Mouse (Mus musculus) kidney, adult 2 months (tissue): ENCODE measurements around the gene Rptor. TPM values are rescaled to one million over a fixed set of nuclear protein-coding genes. Genes with fewer than 3 reads are reported as not detected.

Source experiments
- DNase-seq: peaks from one replicate; pipeline ENCODE4 v3.0.0; 2021
- H3K27ac ChIP-seq: fragments of 200-500 bp; 2 replicates; pipeline ENCODE4 v1.5.1; 2012; ENCODE audit warnings: low read depth, low read length, control low read depth, inconsistent platforms; ENCODE audit not compliant: insufficient read depth
- H3K27me3 ChIP-seq: fragments of 200-500 bp; replicated peaks from 2 replicates; pipeline ENCODE4 v1.6.1; 2012; ENCODE audit warnings: mild to moderate bottlenecking, moderate library complexity, low read length, inconsistent platforms; ENCODE audit not compliant: control insufficient read depth, insufficient read depth
- H3K36me3 ChIP-seq: fragments of 200-500 bp; 2 replicates; pipeline ENCODE4 v1.6.1; 2012; ENCODE audit warnings: mild to moderate bottlenecking, moderate library complexity, low read length, inconsistent platforms; ENCODE audit not compliant: control insufficient read depth, insufficient read depth
- H3K4me1 ChIP-seq: fragments of 200-500 bp; 2 replicates; pipeline ENCODE4 v1.6.1; 2011; ENCODE audit warnings: low read length; ENCODE audit not compliant: control insufficient read depth, insufficient read depth
- H3K4me3 ChIP-seq: fragments of 200-500 bp; 2 replicates; pipeline ENCODE4 v1.5.1; 2011; ENCODE audit warnings: mild to moderate bottlenecking, low read depth, low read length, control low read depth; ENCODE audit not compliant: insufficient read depth
- CTCF ChIP-seq: fragments of 200-500 bp; conservative IDR thresholded peaks from 2 replicates; pipeline ENCODE4 v1.5.1; 2011; ENCODE audit warnings: low read depth, mild to moderate bottlenecking, control low read depth, low read length, moderate library complexity, mixed read lengths; ENCODE audit not compliant: insufficient read depth, insufficient read length
- POLR2A ChIP-seq: fragments of 200-500 bp; IDR thresholded peaks from one replicate; pipeline ENCODE4 v1.6.1; 2011; ENCODE audit warnings: low read depth, low read length, control low read depth
- WGBS: fragments of 180-500 bp; shearing (Covaris S2); methylation state at CpG from one replicate; pipeline ENCODE4 v1.1.7; 2018; 5-methylcytosine and 5-hydroxymethylcytosine counted together
- polyA plus RNA-seq: library from polyadenylated mRNA; depleted of rRNA; stranded (reverse); fragments of >200 nt; gene quantifications from 2 replicates; pipeline ENCODE4 v1.2.3, GENCODE M21; 2012

Gene Rptor
- polyA plus RNA-seq, 1 experiment, result 20.7 TPM

GRCm38 (mm10) chr11:119920668-119921067 is 318.0 kb downstream of the Rptor start:
- TF ChIP-seq CTCF (no peak), POLR2A (no peak)
- no peak for DNase-seq
- no peak overlapping the region for H3K27ac ChIP-seq
- 84% methylated on average over 5 of the region's 5 CpGs for whole genome bisulfite sequencing
- no peaks in the 10 kb centered on the region for H3K27me3 ChIP-seq
- no peak overlapping the region for H3K4me3 ChIP-seq
- peaks cover 18% of the 10 kb centered on the region; the same call in 1 of the 2 replicates for H3K4me1 ChIP-seq
- peaks cover 1% of the 10 kb centered on the region; the same call in 1 of the 2 replicates for H3K36me3 ChIP-seq

DNA sequence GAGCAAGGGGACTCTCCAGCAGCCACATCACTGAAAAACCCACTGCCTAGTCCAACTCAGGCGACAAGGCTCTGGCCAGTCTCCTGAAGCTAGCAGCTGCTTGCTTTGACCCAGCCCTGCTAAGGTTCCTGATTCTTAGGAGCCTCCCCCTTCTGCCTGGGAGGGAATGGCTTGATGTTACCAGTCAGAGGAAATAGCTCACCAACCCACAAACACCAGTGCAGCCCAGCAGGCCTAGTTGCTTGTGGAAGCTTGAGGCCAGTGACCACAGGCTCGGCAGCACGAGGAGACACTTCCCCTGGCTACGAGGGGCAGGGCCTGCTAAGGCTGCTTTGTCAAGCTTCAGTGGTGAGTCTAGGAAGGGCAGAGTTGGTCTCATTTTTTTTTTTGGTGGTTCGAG is 322.5 kb downstream of the Rptor start:
- Histone ChIP-seq H3K4me1 (peaks cover 2% of the 10 kb centered on the region; the same call in 1 of the 2 replicates), H3K27me3 (no peaks in the 10 kb centered on the region), H3K36me3 (no peaks in the 10 kb centered on the region), H3K4me3 (no peak overlapping the region), H3K27ac (no peak overlapping the region)
- no peak for TF ChIP-seq CTCF
- TF ChIP-seq POLR2A, result no peak
- WGBS, result 67% methylated on average over 5 of the region's 5 CpGs
- peak; percentile 49 for DNase-seq

GRCm38 (mm10) chr11:119926762-119927161 is 324.1 kb downstream of the Rptor start:
- H3K4me3 ChIP-seq, result no peak overlapping the region
- 52% methylated on average over 5 of the region's 5 CpGs for WGBS
- H3K36me3 ChIP-seq, result no peaks in the 10 kb centered on the region
- H3K4me1 ChIP-seq, result peaks cover 6% of the 10 kb centered on the region
- no peak for DNase-seq
- no peak overlapping the region for H3K27ac ChIP-seq
- TF ChIP-seq CTCF (no peak), POLR2A (no peak)
- no peaks in the 10 kb centered on the region for H3K27me3 ChIP-seq

DNA sequence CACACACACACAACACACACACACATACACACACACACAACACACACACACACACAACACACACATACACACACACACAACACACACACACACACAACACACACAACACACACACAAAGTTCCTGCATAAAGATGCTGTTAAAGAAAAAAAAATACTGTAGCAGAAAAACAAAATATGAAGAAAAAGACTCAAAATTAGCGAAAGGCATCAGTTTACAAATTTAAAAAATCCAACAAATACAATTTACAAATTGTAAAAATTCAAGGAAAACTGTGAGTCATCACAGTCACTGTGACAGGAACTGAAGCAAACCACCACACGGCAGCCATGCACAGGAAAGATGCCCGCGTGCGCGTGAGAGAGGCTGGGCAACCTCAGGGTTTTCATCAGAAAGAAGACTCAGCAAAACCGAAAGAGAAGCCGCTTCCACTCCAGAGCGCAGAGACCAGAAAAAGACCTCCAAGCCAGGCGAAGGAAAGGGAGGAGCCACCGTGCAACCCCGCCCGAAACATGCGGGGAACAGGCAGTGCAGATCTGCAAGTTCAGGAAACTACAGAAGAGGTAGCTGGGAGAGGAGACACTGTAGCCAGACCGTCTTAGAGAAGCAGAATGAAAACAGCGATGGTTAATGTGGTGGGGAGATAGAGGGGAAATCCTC is 325.4 kb downstream of the Rptor start:
- Histone ChIP-seq H3K4me3 (no peak overlapping the region), H3K27ac (no peak overlapping the region), H3K4me1 (peaks cover 6% of the 10 kb centered on the region), H3K36me3 (no peaks in the 10 kb centered on the region), H3K27me3 (no peaks in the 10 kb centered on the region)
- TF ChIP-seq CTCF (no peak), POLR2A (no peak)
- peak; percentile 72 for DNase-seq
- whole genome bisulfite sequencing, result 46% methylated on average over 16 of the region's 16 CpGs

DNA sequence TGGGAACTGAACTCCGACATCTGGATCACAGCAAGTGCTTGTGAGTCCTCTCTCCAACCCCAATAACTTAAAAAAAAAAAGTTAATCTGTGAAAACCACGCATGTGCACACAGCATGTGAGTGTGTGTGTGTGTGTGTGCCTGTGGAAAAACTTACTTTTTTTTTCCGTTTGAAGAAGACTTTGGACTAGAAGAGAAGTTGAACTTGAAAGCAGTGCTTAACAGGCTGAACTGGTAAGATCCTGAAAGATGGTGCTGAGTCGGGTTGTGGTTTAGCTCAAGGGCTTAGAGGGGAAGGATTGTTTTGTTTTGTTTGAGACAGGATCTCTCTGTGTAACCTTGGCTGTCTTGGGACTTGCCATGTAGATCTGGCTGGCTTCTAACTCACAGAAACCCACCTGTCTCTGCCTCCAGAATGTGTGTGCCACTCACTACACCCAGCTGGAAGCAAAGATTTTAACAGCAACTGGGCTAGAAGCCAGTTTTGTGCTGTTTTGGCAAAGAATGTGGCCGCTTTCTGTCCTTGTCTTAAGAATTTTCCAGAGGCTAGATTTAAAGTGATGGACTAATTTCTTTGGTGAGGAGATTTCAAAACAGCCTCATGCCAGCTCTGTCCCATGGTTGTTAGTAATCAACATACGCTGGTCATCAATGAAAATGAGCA is 327.0 kb downstream of the Rptor start:
- Histone ChIP-seq H3K27me3 (no peaks in the 10 kb centered on the region), H3K27ac (peak overlapping the region; percentile 59; the same call in 1 of the 2 replicates), H3K4me3 (no peak overlapping the region), H3K36me3 (no peaks in the 10 kb centered on the region), H3K4me1 (peaks cover 6% of the 10 kb centered on the region)
- TF ChIP-seq CTCF, result no peak
- no peak for TF ChIP-seq POLR2A
- 58% methylated on average over 6 of the region's 6 CpGs for WGBS
- peak; percentile 74 for DNase-seq

DNA sequence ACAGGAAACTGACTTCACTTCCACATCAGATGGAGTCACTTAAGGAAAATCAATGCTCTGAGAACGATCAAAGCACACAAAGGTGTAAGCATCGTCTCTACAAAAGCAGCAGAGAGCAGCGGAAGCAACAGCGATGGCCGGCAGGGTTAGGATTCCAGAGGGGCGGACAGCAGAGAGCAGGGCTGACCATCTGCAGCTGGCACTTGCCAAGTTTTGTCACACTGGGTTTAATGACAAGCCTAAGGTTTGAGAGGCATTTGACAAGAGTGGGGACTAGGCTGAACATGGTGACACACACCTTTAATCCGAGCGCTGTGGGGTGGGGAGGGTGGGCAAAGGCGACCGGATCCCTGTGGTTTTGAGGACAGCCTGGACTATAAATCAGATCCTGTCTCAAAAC is 329.1 kb downstream of the Rptor start:
- TF ChIP-seq POLR2A (no peak), CTCF (no peak)
- Histone ChIP-seq H3K27ac (no peak overlapping the region), H3K27me3 (no peaks in the 10 kb centered on the region), H3K4me1 (peaks cover 13% of the 10 kb centered on the region), H3K36me3 (no peaks in the 10 kb centered on the region), H3K4me3 (no peak overlapping the region)
- no peak for DNase-seq
- WGBS, result 23% methylated on average over 10 of the region's 10 CpGs

GRCm38 (mm10) chr11:119933142-119933541 is 330.4 kb downstream of the Rptor start:
- Histone ChIP-seq H3K4me1 (peaks cover 21% of the 10 kb centered on the region), H3K27me3 (no peaks in the 10 kb centered on the region), H3K27ac (no peak overlapping the region), H3K4me3 (no peak overlapping the region), H3K36me3 (no peaks in the 10 kb centered on the region)
- DNase-seq, result no peak
- WGBS, result 64% methylated on average over 4 of the region's 4 CpGs
- TF ChIP-seq POLR2A (no peak), CTCF (no peak)
